Mouse (Mus musculus): ENCODE results near the gene Gm10377. TPM values are rescaled to one million over a fixed set of nuclear protein-coding genes. Genes with fewer than 3 reads are reported as not detected.
"Not testable (repeated sequence)": the region's sequence is repeated elsewhere in the genome, so short reads cannot be mapped to it uniquely, and the experiment has no call there.

Gm10377 gene
- polyA plus RNA-seq (2015; fragmentation: Nextera tagmentation; extraction: Ambion mirVana) = not detected in 2 replicates

- DNase-seq (ENCODE audit: low spot score) = not testable (repeated sequence)
Observed at GRCm38 (mm10) chr14:42797887-42798286, at the start of gene Gm10377. Gene Gm10377 (minus strand): TSS chr14:42797987.

- not testable (repeated sequence) for DNase-seq (ENCODE audit: low spot score)
Observed at GRCm38 (mm10) chr14:42768721-42769120, 29.1 kb downstream of the Gm10377 start, which contains the start of gene Gm3015. Gene Gm3015 (minus strand): TSS chr14:42768821.

Other genes with a start within 250 kb of the Gm10377 start
- not detected in 2 replicates for gene Gm17124, start 198.1 kb downstream of the Gm10377 start, polyA plus RNA-seq (2015; fragmentation: Nextera tagmentation; extraction: Ambion mirVana)
- gene Gm3633, start 156.1 kb downstream of the Gm10377 start, polyA plus RNA-seq (2015; fragmentation: Nextera tagmentation; extraction: Ambion mirVana) = not detected in 2 replicates
- gene Gm10378, start 142.0 kb downstream of the Gm10377 start, polyA plus RNA-seq (2015; fragmentation: Nextera tagmentation; extraction: Ambion mirVana) = not detected in 2 replicates
- gene Gm3015, start 29.2 kb downstream of the Gm10377 start, polyA plus RNA-seq (2015; fragmentation: Nextera tagmentation; extraction: Ambion mirVana) = not detected in 2 replicates
- not detected in 2 replicates for gene Gm21977, start 55.5 kb upstream of the Gm10377 start, polyA plus RNA-seq (2015; fragmentation: Nextera tagmentation; extraction: Ambion mirVana)
- gene Gm8082, start 195.6 kb upstream of the Gm10377 start, polyA plus RNA-seq (2015; fragmentation: Nextera tagmentation; extraction: Ambion mirVana) = not detected in 2 replicates
- gene Gm10376, start 217.6 kb upstream of the Gm10377 start, polyA plus RNA-seq (2015; fragmentation: Nextera tagmentation; extraction: Ambion mirVana) = not detected in 2 replicates